Mouse (Mus musculus) stomach, embryonic 15.5 days (tissue): ENCODE results near the gene Pola2. TPM values are rescaled to one million over a fixed set of nuclear protein-coding genes. Genes with fewer than 3 reads are reported as not detected.

Experiments
- ATAC-seq: fragments of 200-750 bp; cut with Nextera tagmentation; 2 replicates; pipeline ENCODE4 v1.8.0; 2017; ENCODE audit warnings: low read depth, moderate number of reproducible peaks, moderate TSS enrichment; ENCODE audit not compliant: insufficient read depth, low FRiP score
- H3K27ac ChIP-seq: fragments of 300-500 bp; sonication (generic); 2 replicates; pipeline ENCODE4 v1.5.1; 2015; ENCODE audit warnings: mild to moderate bottlenecking, inconsistent platforms
- H3K27me3 ChIP-seq: fragments of 300-500 bp; sonication (generic); replicated peaks from 2 replicates; pipeline ENCODE4 v1.6.1; 2015; ENCODE audit warnings: inconsistent platforms
- H3K36me3 ChIP-seq: fragments of 300-500 bp; sonication (generic); 2 replicates; pipeline ENCODE4 v1.6.1; 2015; ENCODE audit warnings: inconsistent platforms
- H3K4me1 ChIP-seq: fragments of 300-500 bp; sonication (generic); 2 replicates; pipeline ENCODE4 v1.6.1; 2015; ENCODE audit warnings: inconsistent platforms
- H3K4me2 ChIP-seq: fragments of 300-500 bp; sonication (generic); 2 replicates; pipeline ENCODE4 v1.6.1; 2015; ENCODE audit warnings: mild to moderate bottlenecking, inconsistent platforms
- H3K4me3 ChIP-seq: fragments of 300-500 bp; sonication (generic); replicated peaks from 2 replicates; pipeline ENCODE4 v1.5.1; 2015; ENCODE audit warnings: inconsistent platforms
- H3K9ac ChIP-seq: fragments of 300-500 bp; sonication (generic); 2 replicates; pipeline ENCODE4 v1.6.1; 2015; ENCODE audit warnings: inconsistent platforms
- H3K9me3 ChIP-seq: fragments of 300-500 bp; sonication (generic); 2 replicates; pipeline ENCODE4 v1.6.1; 2016; ENCODE audit warnings: inconsistent platforms
- WGBS: fragments of 180-500 bp; shearing (Covaris S2); methylation state at CpG from one replicate; pipeline ENCODE4 v1.1.7; 2015; 5-methylcytosine and 5-hydroxymethylcytosine counted together
- polyA plus RNA-seq: library from polyadenylated mRNA; unstranded; fragments of >200 nt; fragmentation: Nextera tagmentation; extraction: Ambion mirVana; gene quantifications from 2 replicates; pipeline ENCODE4 v1.2.1, GENCODE M21; 2015

Pola2 gene
- polyA plus RNA-seq, 1 experiment from 2014 or later = 60.9 TPM

- ATAC-seq = no peak
- H3K4me1 ChIP-seq = peaks cover 22% of the 10 kb centered on the region
- no peaks in the 10 kb centered on the region for H3K9me3 ChIP-seq
- WGBS = 88% methylated on average over 2 of the region's 2 CpGs
- 0 out of 2 replicates have a peak, but pooled peaks cover 3% of the 10 kb centered on the region for H3K36me3 ChIP-seq
- no peak overlapping the region for H3K27ac ChIP-seq
- no peak overlapping the region for H3K9ac ChIP-seq
- H3K4me2 ChIP-seq = peak overlapping the region; percentile 72
- no peaks in the 10 kb centered on the region for H3K27me3 ChIP-seq
- peak overlapping the region; percentile 67; the same call in 1 of the 2 replicates for H3K4me3 ChIP-seq
Observed at GRCm38 (mm10) chr19:5964804-5965203, 802 bp upstream of the Pola2 start.

GRCm38 (mm10) chr19:5962651-5963050 lies 1.4 kb downstream of the Pola2 start:
- Histone ChIP-seq H3K4me1 (peaks cover 22% of the 10 kb centered on the region), H3K4me2 (peak overlapping the region; percentile 72), H3K4me3 (peak overlapping the region; percentile 67), H3K9me3 (no peaks in the 10 kb centered on the region), H3K27ac (no peak overlapping the region), H3K9ac (no peak overlapping the region), H3K27me3 (no peaks in the 10 kb centered on the region), H3K36me3 (peaks cover 14% of the 10 kb centered on the region)
- 23% methylated on average over 1 of the region's 1 CpGs for whole genome bisulfite sequencing
- ATAC-seq = no peak

- Histone ChIP-seq H3K9ac (no peak overlapping the region), H3K27me3 (no peaks in the 10 kb centered on the region), H3K4me2 (no peak overlapping the region), H3K9me3 (no peaks in the 10 kb centered on the region), H3K36me3 (peaks cover 18% of the 10 kb centered on the region), H3K4me3 (no peak overlapping the region), H3K27ac (no peak overlapping the region), H3K4me1 (peaks cover 18% of the 10 kb centered on the region)
- 79% methylated on average over 5 of the region's 5 CpGs for WGBS
- ATAC-seq = no peak
Observed at GRCm38 (mm10) chr19:5957371-5957770, 6.6 kb downstream of the Pola2 start.

- H3K4me2 ChIP-seq = no peak overlapping the region
- H3K9me3 ChIP-seq = no peaks in the 10 kb centered on the region
- WGBS = 27% methylated on average over 3 of the region's 3 CpGs
- no peak overlapping the region for H3K9ac ChIP-seq
- H3K27ac ChIP-seq = peak overlapping the region; percentile 63; the same call in 1 of the 2 replicates
- H3K4me1 ChIP-seq = peaks cover 16% of the 10 kb centered on the region
- H3K27me3 ChIP-seq = no peaks in the 10 kb centered on the region
- ATAC-seq = peak; percentile 45; the same call in 1 of the 2 replicates
- H3K4me3 ChIP-seq = no peak overlapping the region
- H3K36me3 ChIP-seq = peaks cover 20% of the 10 kb centered on the region
Observed at GRCm38 (mm10) chr19:5956685-5957084, 7.3 kb downstream of the Pola2 start.

GRCm38 (mm10) chr19:5955704-5956670 lies 8.0 kb downstream of the Pola2 start:
- WGBS = 64% methylated on average over 28 of the region's 28 CpGs
- Histone ChIP-seq H3K4me1 (peaks cover 11% of the 10 kb centered on the region), H3K4me3 (peak overlapping the region; percentile 4; the same call in 1 of the 2 replicates), H3K9me3 (no peaks in the 10 kb centered on the region), H3K4me2 (peak overlapping the region; percentile 39), H3K27ac (peak overlapping the region; percentile 63), H3K27me3 (no peaks in the 10 kb centered on the region), H3K36me3 (peaks cover 22% of the 10 kb centered on the region), H3K9ac (no peak overlapping the region)
- peak; percentile 59 for ATAC-seq

- Histone ChIP-seq H3K27me3 (no peaks in the 10 kb centered on the region), H3K9me3 (no peaks in the 10 kb centered on the region), H3K4me3 (no peak overlapping the region), H3K27ac (peak overlapping the region; percentile 63), H3K36me3 (peaks cover 23% of the 10 kb centered on the region), H3K9ac (no peak overlapping the region), H3K4me2 (peak overlapping the region; percentile 39; the same call in 1 of the 2 replicates), H3K4me1 (peaks cover 11% of the 10 kb centered on the region)
- 83% methylated on average over 10 of the region's 10 CpGs for WGBS
- ATAC-seq = no peak
Observed at GRCm38 (mm10) chr19:5954936-5955335, 9.1 kb downstream of the Pola2 start.

- WGBS = 78% methylated on average over 22 of the region's 22 CpGs
- H3K4me2 ChIP-seq = no peak overlapping the region
- no peak overlapping the region for H3K4me3 ChIP-seq
- peaks cover 25% of the 10 kb centered on the region for H3K36me3 ChIP-seq
- peaks cover 11% of the 10 kb centered on the region for H3K4me1 ChIP-seq
- no peaks in the 10 kb centered on the region for H3K9me3 ChIP-seq
- no peak for ATAC-seq
- H3K9ac ChIP-seq = no peak overlapping the region
- H3K27me3 ChIP-seq = no peaks in the 10 kb centered on the region
- 0 out of 2 replicates have a peak overlapping the region, but pooled peaks have one; percentile 36 for H3K27ac ChIP-seq
Observed at GRCm38 (mm10) chr19:5954031-5954710, 9.8 kb downstream of the Pola2 start.

- Histone ChIP-seq H3K9ac (no peak overlapping the region), H3K4me1 (peaks cover 11% of the 10 kb centered on the region), H3K9me3 (no peaks in the 10 kb centered on the region), H3K27me3 (no peaks in the 10 kb centered on the region), H3K4me2 (no peak overlapping the region), H3K36me3 (peaks cover 24% of the 10 kb centered on the region), H3K4me3 (no peak overlapping the region), H3K27ac (0 out of 2 replicates have a peak overlapping the region, but pooled peaks have one; percentile 66)
- ATAC-seq = no peak
- 88% methylated on average over 19 of the region's 19 CpGs for WGBS
Observed at GRCm38 (mm10) chr19:5953201-5953770, 10.7 kb downstream of the Pola2 start.

GRCm38 (mm10) chr19:5952071-5952691 lies 11.8 kb downstream of the Pola2 start:
- Histone ChIP-seq H3K27ac (peak overlapping the region; percentile 66), H3K27me3 (no peaks in the 10 kb centered on the region), H3K4me3 (no peak overlapping the region), H3K4me2 (no peak overlapping the region), H3K9ac (no peak overlapping the region), H3K4me1 (peaks cover 11% of the 10 kb centered on the region), H3K36me3 (peaks cover 24% of the 10 kb centered on the region), H3K9me3 (no peaks in the 10 kb centered on the region)
- 69% methylated on average over 13 of the region's 13 CpGs for WGBS
- ATAC-seq = no peak

GRCm38 (mm10) chr19:5951631-5952030 lies 12.4 kb downstream of the Pola2 start:
- H3K4me2 ChIP-seq = no peak overlapping the region
- no peaks in the 10 kb centered on the region for H3K27me3 ChIP-seq
- H3K4me3 ChIP-seq = no peak overlapping the region
- WGBS = 85% methylated on average over 16 of the region's 16 CpGs
- H3K36me3 ChIP-seq = peaks cover 24% of the 10 kb centered on the region
- no peak overlapping the region for H3K9ac ChIP-seq
- H3K4me1 ChIP-seq = peaks cover 11% of the 10 kb centered on the region
- no peak for ATAC-seq
- H3K9me3 ChIP-seq = no peaks in the 10 kb centered on the region
- H3K27ac ChIP-seq = peak overlapping the region; percentile 9; the same call in 1 of the 2 replicates

- WGBS = 92% methylated on average over 11 of the region's 11 CpGs
- H3K9ac ChIP-seq = no peak overlapping the region
- H3K4me2 ChIP-seq = no peak overlapping the region
- peaks cover 14% of the 10 kb centered on the region for H3K4me1 ChIP-seq
- ATAC-seq = no peak
- no peak overlapping the region for H3K4me3 ChIP-seq
- H3K27ac ChIP-seq = no peak overlapping the region
- H3K36me3 ChIP-seq = peaks cover 24% of the 10 kb centered on the region
- no peaks in the 10 kb centered on the region for H3K9me3 ChIP-seq
- no peaks in the 10 kb centered on the region for H3K27me3 ChIP-seq
Observed at GRCm38 (mm10) chr19:5950218-5950617, 13.8 kb downstream of the Pola2 start.
